Mouse (Mus musculus) bone marrow, adult 2 months (tissue): ENCODE results near the gene Lgals4.

Experiments used
- CTCF ChIP-seq: fragments of 200-500 bp; IDR thresholded peaks from 2 replicates; pipeline ENCODE4 v1.5.1; 2011; ENCODE audit warnings: low read length, control low read depth; ENCODE audit not compliant: control insufficient read depth, insufficient read depth
- POLR2A ChIP-seq: fragments of 200-500 bp; IDR thresholded peaks from 2 replicates; pipeline ENCODE4 v1.6.1; 2011; ENCODE audit warnings: low read depth, mild to moderate bottlenecking, control low read depth, low read length, borderline replicate concordance; ENCODE audit not compliant: control insufficient read depth

DNA sequence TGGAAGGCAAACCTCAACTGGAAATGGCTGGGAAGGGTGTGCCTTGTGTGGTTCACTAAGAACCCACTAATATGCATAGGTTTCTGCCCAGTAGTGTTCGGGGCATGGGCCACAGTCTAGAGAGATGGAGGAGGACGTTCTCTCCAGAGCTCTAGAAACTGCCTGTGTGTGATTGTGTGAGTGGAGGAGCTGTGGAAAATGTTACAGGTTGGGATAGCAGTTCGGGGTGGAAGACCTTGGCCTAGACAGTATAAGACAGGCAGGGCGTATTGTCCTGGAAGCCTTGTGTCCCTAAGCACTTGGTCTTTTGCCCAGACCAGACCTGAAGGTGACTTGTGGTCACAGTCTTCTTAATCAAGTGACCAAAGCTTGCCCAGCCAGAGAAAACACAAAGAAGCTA lies 21.2 kb upstream of the Lgals4 start:
- TF ChIP-seq CTCF = no peak
- no peak for TF ChIP-seq POLR2A
